Mouse (Mus musculus): Measurements from ENCODE around the gene Rab3ip.

- TF ChIP-seq POLR2A (IDR thresholded peaks at IDR 0.05; ENCODE audit: borderline replicate concordance, low read depth, low read length) (no peak), CTCF (IDR thresholded peaks at IDR 0.05; ENCODE audit: low read depth, low read length) (no peak)
These were observed 56.0 kb downstream of the Rab3ip start for GRCm38 (mm10) chr10:116894540-116894939.

Measured in bone marrow macrophage, adult 2 months (primary cell).